Mouse (Mus musculus) retina, postnatal 1 day (tissue): Measurements from ENCODE around the gene Lgr5.

Experiments used
- DNase-seq: peaks from one replicate; pipeline ENCODE4 v3.0.0-alpha.2; 2012

Lgr5 gene

GRCm38 (mm10) chr10:115570577-115570976, 17.0 kb downstream of the Lgr5 start:
- DNase-seq = peak; percentile 38

- peak; percentile 57 for DNase-seq
Observed at GRCm38 (mm10) chr10:115569712-115570491, 17.7 kb downstream of the Lgr5 start, which contains the start of gene A930009A15Rik. A930009A15Rik (plus strand) TSS chr10:115569986.

- DNase-seq = no peak
Observed at GRCm38 (mm10) chr10:115563961-115564360, 23.6 kb downstream of the Lgr5 start.

- DNase-seq = no peak
Observed at GRCm38 (mm10) chr10:115562911-115563686, 24.5 kb downstream of the Lgr5 start.

- DNase-seq = no peak
Observed at GRCm38 (mm10) chr10:115561136-115561880, 26.3 kb downstream of the Lgr5 start.

GRCm38 (mm10) chr10:115556738-115557242, 30.8 kb downstream of the Lgr5 start:
- DNase-seq = peak; percentile 67

- DNase-seq = no peak
Observed at GRCm38 (mm10) chr10:115555191-115555765, 32.3 kb downstream of the Lgr5 start.

- DNase-seq = no peak
Observed at GRCm38 (mm10) chr10:115553352-115554113, 34.0 kb downstream of the Lgr5 start.

- no peak for DNase-seq
Observed at GRCm38 (mm10) chr10:115551069-115551468, 36.5 kb downstream of the Lgr5 start.

- DNase-seq = peak; percentile 15
Observed at GRCm38 (mm10) chr10:115550253-115550652, 37.3 kb downstream of the Lgr5 start.

GRCm38 (mm10) chr10:115542917-115543316, 44.7 kb downstream of the Lgr5 start:
- DNase-seq = no peak

GRCm38 (mm10) chr10:115530746-115531145, 56.8 kb downstream of the Lgr5 start:
- DNase-seq = no peak

GRCm38 (mm10) chr10:115529768-115530167, 57.8 kb downstream of the Lgr5 start:
- DNase-seq = no peak

GRCm38 (mm10) chr10:115528892-115529291, 58.7 kb downstream of the Lgr5 start:
- DNase-seq = no peak

GRCm38 (mm10) chr10:115521081-115521451, 66.5 kb downstream of the Lgr5 start:
- peak; percentile 7 for DNase-seq

GRCm38 (mm10) chr10:115520200-115521080, 67.1 kb downstream of the Lgr5 start:
- DNase-seq = peak; percentile 5

- no peak for DNase-seq
Observed at GRCm38 (mm10) chr10:115518845-115519244, 68.7 kb downstream of the Lgr5 start.

GRCm38 (mm10) chr10:115515503-115515902, 72.1 kb downstream of the Lgr5 start:
- DNase-seq = no peak

- no peak for DNase-seq
Observed at GRCm38 (mm10) chr10:115510959-115511358, 76.6 kb downstream of the Lgr5 start.

- DNase-seq = no peak
Observed at GRCm38 (mm10) chr10:115505631-115506239, 81.8 kb downstream of the Lgr5 start.
